Mouse (Mus musculus) CD4-positive helper T cell, adult 2 months (primary cell): ENCODE data around the gene Ncam1.

Source experiments
- DNase-seq: peaks from one replicate; pipeline ENCODE4 v3.0.0-alpha.2; 2012; ENCODE audit warnings: low read depth, missing footprints, low spot score

Gene Ncam1

DNA sequence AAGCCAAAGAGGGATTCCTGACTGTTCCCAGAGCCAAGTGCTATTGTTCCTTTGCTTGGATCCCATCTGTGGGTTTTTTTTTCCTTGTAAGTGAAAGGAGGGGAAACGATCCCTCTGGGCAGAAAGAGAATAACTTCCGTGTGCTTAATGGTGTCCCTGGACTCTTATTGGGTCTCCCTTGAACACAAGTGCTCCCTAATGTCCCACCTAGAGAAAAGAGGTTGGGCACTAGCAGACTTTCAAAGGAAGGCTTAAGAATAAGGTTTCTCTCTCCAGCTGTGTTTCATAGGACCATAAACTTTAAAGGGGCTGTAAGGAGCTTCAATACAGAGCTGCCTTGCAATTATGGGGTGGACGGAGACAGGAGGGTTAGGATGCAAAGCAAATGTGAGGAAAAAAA, 119.5 kb downstream of the Ncam1 start:
- no peak for DNase-seq

DNA sequence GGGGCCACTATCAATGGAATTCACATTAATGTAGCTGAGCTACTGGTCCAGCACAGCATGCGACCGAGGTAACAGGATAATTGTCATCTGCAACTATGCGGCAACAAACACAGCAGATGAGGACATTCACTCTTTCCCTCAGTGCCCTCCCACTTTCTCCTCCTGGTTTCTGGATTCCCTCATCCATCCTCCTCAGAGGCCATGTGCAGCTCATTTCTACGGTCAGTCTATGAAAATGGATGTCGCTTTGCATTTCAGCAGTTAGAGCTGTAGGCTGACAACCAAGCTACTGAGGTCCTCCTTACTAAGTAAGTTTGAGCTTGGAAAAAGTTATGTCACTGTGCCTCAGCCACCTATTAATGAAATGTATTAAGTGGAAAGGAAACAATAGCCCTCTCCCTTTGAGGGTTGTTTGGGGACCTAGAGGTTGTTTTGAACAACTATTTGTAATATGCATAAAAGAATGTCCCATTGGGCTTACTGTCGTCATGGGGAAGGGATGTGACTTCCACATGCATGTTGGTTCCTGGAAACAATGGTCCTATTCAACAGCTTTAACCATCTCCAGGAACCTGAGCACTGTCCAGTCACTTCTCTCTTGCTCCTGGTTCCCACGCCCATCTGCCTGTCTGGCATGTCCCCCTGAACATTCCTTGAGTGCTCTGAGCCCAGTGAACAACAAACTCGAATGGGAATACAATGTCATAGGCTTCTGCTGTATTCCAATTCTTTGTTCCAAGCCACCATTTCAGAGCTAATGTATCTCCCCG, 122.8 kb downstream of the Ncam1 start:
- no peak for DNase-seq

DNA sequence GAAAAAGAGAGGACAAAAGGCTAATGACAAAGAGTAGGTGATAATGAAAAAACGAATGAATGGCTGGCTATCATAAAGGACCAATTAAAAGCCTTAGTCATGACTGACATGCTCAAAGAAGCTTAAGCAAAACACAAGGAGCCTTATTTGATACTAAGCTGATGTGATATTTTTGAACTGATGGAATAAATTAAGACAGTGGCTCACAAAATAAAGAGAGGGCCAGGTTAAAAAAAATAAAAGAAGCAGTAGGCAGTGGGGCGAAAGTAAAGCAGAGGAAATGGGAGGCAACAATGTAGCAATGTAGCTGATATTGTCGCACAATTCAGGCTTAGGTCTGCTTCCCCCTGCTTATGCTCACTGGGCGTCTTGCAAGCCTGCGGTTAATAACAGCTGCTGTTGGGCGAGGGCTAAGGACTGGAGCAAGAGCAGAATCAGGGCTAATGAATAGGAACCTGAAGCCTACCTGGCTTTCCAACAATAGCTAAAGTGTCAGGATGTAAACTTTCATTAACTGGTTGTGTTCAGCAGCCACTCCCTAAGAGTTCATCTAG, 126.0 kb downstream of the Ncam1 start:
- DNase-seq: no peak

DNA sequence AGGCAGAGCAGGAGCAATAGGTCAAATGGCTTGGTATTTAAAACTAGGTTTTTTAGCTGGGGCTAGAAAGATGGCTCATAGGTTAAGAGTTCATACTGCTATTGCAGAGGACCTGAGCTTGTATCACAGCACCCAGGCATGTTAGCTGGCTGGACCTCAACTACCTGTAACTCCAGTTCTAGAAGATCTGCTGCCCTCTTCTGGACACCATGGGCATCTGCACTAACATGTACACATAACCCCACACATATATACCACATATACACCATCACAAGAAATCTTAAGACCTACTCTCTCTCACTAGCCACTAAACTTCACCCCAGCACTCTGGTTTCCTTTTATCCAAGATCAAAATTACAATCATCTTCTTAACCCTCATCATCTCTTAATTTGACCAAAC, 131.7 kb downstream of the Ncam1 start:
- no peak for DNase-seq

DNA sequence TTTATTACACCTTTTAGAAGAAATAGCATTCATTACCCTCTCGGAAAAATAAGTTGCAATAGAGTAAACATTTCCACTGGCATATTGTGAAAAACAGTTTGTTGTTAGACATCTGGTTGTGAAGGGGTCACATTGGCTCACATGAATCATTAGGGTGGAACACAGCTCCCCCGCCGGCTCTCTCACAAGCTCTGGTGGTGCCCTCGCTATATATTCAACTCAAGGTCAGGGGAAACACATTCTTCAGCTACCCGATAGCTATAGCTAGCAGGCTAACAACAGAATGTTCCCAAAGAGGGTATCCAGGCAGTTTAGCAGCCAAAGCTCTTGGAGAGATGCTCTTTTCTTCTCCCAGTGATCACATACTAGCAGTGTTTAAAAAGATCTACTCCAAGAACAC, 133.4 kb downstream of the Ncam1 start:
- no peak for DNase-seq

DNA sequence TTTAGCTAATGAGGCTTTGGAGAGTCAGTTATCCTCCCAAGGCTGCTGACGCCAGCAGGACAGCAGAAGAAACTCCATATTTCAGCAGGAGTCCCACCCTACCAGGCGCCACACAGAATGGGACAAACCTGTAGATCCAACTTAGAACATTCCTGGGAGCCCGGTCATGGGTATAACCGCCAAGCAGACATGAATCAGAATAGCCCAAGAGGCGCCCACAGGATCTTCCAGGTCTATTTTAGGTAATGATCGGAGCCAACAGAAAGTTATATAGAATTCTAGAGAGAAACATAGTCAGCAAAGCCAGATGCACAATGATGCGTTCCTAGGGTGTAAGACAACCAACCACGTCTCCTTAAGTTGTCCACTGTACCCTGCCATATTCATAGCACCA, 134.8 kb downstream of the Ncam1 start:
- DNase-seq: no peak

DNA sequence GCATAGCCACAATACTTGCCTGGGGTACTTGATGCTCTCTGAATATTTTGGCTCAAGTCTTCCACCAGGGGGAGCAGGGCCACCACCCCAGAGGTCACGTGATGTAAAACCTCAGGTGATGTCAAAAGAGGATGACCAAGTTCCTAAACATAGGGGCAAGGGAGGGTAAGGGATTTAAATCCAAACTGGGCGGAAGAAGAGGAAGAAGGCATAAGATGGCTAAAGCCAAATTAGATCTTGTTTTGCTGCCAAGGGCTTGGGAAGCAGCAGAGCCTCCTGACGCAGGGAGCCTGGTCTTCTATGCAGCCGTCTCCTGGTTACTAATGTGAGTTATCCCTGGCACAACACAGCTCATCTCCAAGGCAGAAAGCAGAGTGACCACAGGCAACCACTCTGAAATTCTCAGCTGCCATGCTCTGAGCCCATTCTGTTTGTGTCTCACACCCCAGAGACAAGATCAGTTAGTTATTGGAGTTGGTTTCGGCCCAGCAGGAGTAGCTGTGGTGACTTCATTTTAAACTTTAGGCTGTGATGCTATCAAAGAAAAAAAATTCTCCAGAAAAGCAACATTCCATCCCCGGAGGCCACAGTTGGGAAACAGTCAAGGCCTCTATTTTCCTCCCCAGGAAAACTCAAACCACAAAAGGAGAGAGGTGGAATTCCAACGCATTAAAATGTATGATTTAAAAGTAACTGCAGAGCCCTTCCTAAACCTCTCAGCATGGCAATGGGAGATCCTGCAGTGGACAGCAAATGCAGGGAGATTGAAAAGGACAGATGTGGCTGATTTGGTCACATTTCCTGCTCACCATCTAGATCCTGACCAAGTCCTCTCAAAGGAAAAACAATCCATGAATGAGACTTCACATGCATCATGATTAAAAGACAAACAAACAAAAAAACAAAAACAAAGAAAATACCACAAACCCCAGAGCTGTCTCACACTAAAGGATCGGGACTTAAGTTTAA, 135.5 kb downstream of the Ncam1 start:
- no peak for DNase-seq

DNA sequence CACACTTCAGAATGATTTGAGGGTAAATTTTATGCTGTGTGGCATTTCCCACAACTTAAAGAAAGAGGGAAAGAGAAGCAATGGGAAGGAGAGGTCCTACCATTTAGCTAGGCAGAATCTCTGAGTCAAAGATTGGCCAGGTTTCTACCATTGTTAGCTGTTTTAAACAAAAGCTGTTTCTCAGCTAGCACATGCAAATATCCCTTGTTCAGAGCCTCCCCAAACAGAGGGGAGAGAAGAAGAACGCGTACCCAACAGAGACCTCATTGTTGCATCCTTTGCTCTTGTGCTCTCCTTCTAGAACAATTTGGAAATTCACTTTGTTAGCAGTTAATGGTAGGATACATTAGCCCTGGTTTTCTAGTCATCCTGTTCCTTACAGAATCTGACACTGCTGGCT, 137.2 kb downstream of the Ncam1 start:
- DNase-seq: no peak

DNA sequence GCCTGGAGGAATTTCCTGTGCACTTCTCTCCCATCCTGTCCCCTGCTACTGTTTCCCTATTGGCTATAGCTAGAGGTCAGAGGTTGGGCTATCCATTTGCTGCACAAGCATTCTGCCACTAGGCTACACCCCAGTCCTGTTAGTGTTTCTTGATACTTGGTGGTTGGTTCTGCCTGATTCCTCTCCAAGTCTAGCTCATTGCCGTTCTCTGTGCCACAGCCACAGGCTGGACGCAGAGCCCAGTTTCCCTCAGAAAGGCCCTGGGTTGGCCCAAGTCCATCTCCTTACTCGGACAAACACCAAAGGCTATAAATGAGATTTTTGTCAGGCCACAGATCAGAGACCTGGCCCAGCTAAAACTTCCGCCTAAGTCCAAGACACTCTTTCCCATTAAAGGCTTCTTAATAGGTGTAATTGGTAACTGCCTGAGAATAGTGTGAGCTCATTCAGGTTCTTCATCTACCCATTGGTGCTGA, 140.3 kb downstream of the Ncam1 start:
- no peak for DNase-seq

DNA sequence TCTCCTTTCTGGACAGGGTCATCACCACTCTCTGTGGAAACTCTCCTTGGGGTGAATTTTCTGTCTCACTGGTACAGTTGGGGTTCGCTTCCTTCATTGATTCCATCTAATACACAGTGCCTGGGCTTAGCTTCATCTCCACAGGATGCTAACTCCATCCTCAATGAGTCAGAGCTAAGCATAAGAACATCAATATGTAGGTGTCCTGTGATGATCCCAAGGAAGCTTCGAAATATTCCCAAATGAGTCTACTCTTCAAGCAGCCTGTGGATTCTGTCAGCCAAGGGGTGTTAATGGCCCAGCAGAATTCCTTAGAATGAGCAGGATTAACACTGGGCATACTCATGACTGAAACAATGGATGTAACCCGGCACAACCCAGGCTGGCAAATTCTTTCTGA, 144.3 kb downstream of the Ncam1 start:
- DNase-seq: no peak

DNA sequence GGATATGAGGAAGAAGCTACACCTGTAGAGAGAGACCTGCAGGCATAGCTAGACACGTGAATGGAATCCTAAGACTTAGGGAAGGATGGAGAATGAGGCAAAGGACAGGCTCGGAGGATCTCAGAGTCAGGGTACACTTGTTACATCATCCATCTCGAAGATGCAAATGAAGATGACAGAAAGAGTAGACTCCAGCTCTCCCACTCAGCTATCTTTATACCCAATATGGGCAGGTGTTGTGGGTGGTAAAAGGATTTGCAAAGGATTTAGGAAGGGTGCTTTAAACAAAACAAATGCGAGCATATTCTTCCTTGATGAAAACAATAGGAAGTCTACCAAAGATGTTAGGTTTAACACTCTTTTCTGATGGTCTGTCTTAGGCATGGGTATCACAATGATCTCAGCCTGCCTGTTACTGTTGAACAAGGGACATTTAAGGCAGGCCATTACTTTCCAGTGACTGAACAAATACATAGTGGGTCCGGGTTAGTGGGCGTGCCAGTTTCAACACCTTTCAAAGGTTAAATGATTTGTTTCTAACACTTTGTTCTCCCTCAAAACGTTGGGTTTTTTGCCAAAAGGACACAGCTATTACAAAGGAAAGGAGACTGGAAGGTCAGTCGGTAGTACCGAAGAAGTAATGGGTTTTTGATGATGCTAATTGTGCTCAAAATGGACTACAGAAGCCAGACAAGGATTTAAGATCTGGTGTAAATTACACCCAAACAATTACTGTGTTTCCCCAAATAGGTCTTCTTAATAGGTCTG, 145.1 kb downstream of the Ncam1 start:
- no peak for DNase-seq

DNA sequence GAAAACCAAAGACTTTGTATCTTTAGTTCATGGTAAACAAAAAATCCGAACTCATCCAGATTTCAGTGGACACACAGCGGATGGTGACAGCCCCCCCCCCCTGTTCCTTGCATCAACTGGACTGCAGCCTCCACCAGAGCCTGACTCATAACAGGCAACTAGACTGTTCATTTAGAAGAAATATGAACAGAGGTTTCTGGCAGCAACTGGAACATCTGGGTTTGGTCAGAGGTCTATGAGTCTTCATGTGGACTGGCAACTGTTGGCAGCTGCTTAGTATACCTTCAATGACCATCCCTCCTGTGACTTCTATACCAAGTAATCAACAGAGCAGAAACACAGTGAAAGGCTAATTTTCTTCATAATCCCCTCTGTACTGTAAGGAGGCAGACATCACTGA, 154.4 kb downstream of the Ncam1 start:
- no peak for DNase-seq

DNA sequence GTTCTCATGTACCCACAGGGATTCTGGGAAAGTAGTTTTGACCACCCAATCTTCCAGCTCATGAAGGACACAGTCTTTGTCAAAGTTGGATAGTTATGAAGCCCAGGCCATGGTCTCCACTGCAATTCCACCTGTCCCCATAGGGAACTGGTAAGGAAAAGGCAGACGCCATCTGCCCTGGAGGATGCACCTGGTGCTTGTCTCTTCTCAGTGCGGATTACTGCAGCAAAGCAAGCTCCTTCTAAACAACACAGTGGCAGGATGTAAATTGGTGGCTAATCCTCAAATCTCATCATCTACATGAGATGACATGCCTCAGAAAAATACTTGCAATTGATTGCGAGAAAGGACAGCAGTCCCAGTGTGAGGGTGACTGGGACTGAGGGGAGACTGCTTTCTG, 158.0 kb downstream of the Ncam1 start:
- no peak for DNase-seq

DNA sequence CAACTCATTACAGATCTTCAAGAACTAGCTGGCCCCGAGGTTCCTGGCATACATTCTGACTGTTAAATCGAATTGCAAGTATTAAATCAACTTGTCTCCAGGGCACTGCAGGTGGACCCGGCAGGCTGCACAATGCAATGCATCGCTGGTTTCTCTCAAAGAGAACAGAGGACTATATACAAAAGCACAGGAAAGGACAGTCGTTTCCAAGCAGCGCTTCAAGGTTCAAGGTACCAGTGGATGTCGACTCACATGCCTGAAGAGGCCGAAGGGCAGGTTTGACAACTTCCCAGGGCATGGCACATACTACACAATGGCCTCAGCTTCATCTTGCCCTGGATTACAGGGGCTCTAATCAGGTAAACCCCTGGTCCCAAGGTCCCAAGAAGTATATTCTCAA, 158.6 kb downstream of the Ncam1 start:
- no peak for DNase-seq

DNA sequence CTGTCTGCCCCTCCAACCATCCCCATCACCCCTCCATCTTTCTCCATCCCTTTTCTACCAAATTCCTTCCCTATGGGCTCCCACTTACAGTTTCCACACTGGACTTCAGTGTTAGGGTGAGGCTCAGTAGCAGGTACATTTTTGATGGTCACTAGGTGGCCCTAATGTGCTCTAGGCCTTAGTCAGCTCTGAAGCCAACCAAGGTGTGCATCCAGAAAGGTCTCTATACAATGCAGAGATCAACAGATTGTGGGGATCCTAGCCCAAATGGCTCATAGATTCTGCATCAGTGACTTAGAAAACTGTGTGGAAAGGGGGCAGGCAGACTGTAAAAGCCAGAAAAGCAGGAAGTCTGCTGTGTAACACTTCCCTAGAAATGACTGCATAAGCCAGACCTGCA, 160.8 kb downstream of the Ncam1 start:
- no peak for DNase-seq

DNA sequence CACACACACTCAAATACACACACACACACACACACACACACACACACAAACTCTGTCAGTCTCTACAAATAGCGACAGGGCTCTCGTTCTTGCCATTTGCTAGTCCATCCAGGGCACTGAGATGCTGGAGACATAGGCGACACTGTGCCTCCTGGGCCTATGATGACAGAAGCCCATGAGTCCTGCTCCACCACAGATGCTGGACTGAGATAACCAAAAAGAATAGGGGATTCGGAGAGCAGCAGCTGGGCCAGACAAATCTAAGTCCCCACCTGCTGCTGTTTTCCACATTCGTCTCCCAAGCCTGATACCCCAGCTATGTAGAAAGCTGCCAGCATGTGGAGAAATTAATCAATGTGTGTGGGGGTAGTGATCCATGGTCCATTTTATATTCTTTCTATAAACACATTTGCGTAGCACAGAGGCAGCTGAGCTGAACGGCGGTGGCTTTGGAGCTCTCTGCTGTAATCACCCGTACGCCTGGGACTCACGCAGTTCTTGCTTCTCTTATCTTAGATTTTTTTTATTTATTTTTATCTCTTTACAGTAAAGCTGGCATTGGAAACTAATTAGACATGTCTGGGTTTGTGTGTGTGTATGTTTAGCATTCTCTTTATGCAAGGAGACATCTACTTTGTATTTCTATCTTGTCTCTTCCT, 162.9 kb downstream of the Ncam1 start:
- DNase-seq: no peak

DNA sequence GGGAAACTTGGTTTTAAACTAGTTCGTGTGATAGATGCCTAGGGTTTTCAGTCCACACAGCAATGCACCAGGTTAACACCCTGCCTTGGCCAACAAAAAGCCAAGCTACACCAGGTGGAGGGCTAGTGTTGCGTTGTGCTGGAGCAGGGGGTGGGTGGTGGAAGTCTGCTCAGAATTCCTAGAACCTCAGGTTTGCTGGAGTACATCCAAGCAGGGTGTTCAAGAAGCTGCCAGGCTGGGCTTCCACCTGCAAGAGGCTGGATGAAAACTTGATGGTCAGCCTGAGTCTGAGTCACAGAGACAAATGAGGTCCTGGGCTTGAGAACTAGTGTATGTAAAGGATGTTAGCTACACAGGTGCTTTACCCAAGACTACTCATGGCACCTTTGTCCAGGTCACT, 166.1 kb downstream of the Ncam1 start:
- no peak for DNase-seq

DNA sequence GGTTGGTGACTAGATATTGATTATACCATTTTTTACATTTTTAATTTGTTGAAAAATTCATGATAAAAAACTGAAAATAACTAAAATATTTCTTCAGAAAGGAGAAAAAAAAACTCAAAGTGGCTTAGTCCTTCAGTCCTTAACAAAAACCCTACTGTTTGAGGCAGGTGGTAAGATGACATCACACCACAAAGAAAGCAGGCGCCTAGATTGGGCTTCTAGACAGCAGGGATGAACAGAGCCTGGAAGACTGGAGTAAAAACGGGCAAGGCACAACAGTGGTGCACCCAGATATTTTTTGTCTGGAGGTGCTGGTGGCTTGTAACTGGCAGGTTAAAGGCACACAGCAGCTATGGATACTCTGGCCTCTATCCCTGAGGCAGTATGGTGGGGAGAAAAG, 168.4 kb downstream of the Ncam1 start:
- DNase-seq: no peak

DNA sequence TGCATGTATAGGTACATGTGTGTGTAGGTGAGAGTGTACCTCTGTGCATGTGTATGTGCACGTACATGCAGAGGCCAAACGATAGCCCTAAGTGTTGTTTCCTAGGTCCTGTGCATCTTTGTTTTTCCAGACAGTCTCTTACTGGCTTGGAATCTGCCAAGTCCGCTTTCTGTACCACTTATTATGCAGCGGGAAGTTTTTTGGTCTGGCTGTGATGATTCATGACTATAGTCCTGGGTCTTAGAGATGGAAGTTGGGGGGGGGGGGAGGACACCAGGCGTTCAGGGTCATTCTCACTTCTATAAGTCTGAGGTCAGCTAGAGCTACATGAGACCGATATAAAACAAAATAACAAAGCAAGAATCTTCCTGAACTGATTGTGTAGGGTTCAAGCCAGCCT, 173.8 kb downstream of the Ncam1 start:
- no peak for DNase-seq

DNA sequence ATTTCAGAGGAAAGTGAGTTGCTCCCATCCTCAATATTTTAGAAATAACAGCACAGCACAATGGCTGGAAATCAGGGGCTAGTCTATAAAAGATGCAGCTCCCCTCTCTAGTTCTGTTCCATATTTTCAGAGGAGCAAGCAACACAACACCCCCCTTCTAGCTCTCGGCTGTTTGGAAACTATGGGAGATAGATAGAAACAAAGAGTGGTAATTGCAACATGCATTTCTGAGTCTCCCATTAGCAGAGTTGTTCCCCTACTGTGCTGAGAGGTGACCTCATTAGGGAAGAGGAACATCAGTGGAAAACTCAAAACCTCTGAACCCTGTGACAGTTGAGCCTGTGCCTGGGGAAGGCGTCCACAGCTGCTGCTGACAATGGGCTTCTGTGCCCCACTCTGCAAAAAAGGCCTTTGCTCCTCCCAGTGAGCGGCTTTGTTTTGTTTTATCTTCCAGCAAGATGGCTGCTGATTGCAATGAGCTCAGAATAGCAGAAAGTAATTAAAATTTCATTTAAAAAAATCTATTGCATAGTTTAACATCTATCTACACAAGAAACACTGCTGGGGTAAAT, 174.7 kb downstream of the Ncam1 start:
- no peak for DNase-seq
